Mouse (Mus musculus): ENCODE data around the gene Wipi1.

DNA sequence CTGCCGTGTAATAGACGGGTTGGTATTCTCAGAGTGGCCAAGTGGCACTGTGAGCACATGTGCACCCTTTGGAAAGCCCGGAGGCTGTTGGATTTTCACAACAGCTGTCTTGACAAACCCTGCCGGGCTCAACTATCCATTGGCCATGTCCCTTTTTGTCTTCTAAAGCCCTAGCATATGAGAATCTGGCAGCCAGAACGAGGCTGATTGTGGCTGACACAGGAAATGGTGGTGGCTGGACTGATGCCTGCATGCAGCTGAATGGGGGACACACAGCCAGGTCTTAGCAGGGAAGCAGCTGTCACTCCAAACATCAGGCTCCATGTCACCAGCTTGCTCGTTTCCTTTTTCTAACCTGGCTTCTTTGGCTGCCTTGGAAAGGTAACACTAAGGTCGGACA, 36.7 kb upstream of the Wipi1 start:
- TF ChIP-seq CTCF (IDR thresholded peaks at IDR 0.05; ENCODE audit: control insufficient read depth, insufficient read depth, insufficient replicate concordance, low read depth, low read length): no peak
- TF ChIP-seq POLR2A (IDR thresholded peaks at IDR 0.05; ENCODE audit: control insufficient read depth, low read depth, low read length): no peak

All from testis, adult 2 months (tissue).